Mouse (Mus musculus): ENCODE data around the gene Rbfox2. TPM values are rescaled to one million over a fixed set of nuclear protein-coding genes. Genes with fewer than 3 reads are reported as not detected.
A peak's percentile ranks its signal among the peaks of the same experiment; 100 is the strongest.

The Rbfox2 gene
- polyA plus RNA-seq, 1 experiment = 253 TPM

- H3K4me1 ChIP-seq (ENCODE audit: control insufficient read depth, insufficient read depth, low read length) = peaks cover 19% of the 10 kb centered on the region
- H3K4me3 ChIP-seq (ENCODE audit: insufficient read depth, low read length) = no peak overlapping the region
- TF ChIP-seq POLR2A (IDR thresholded peaks at IDR 0.05; ENCODE audit: low read depth, low read length) (no peak), CTCF (IDR thresholded peaks at IDR 0.05; ENCODE audit: borderline replicate concordance, insufficient read depth, low read length) (no peak)
- H3K27ac ChIP-seq (ENCODE audit: insufficient read depth, low read length) = no peak overlapping the region
These were observed 44.0 kb downstream of the Rbfox2 start for GRCm38 (mm10) chr15:77262782-77263181.

GRCm38 (mm10) chr15:77257437-77258229, 49.2 kb downstream of the Rbfox2 start:
- peak; percentile 77; the same call in 1 of the 2 replicates for TF ChIP-seq CTCF (IDR thresholded peaks at IDR 0.05; ENCODE audit: borderline replicate concordance, insufficient read depth, low read length)
- TF ChIP-seq POLR2A (IDR thresholded peaks at IDR 0.05; ENCODE audit: low read depth, low read length) = no peak; the same call in 1 of the 2 replicates
- peaks cover 33% of the 10 kb centered on the region for H3K4me1 ChIP-seq (ENCODE audit: control insufficient read depth, insufficient read depth, low read length)

GRCm38 (mm10) chr15:77256782-77257181, 50.0 kb downstream of the Rbfox2 start:
- peak overlapping the region; percentile 98 for H3K27ac ChIP-seq (ENCODE audit: insufficient read depth, low read length)
- no peak overlapping the region for H3K4me3 ChIP-seq (ENCODE audit: insufficient read depth, low read length)
- TF ChIP-seq POLR2A (IDR thresholded peaks at IDR 0.05; ENCODE audit: low read depth, low read length) (no peak), CTCF (IDR thresholded peaks at IDR 0.05; ENCODE audit: borderline replicate concordance, insufficient read depth, low read length) (no peak)
- peaks cover 33% of the 10 kb centered on the region for H3K4me1 ChIP-seq (ENCODE audit: control insufficient read depth, insufficient read depth, low read length)

More at GRCm38 (mm10) chr15:77257437-77258229, 49.2 kb downstream of the Rbfox2 start:
- Histone ChIP-seq H3K4me3 (ENCODE audit: insufficient read depth, low read length) (peak overlapping the region; percentile 23; the same call in 1 of the 2 replicates), H3K27ac (ENCODE audit: insufficient read depth, low read length) (peak overlapping the region; percentile 98)

GRCm38 (mm10) chr15:77254636-77255035, 52.2 kb downstream of the Rbfox2 start:
- TF ChIP-seq POLR2A (IDR thresholded peaks at IDR 0.05; ENCODE audit: low read depth, low read length) = no peak
- no peak for TF ChIP-seq CTCF (IDR thresholded peaks at IDR 0.05; ENCODE audit: borderline replicate concordance, insufficient read depth, low read length)
- Histone ChIP-seq H3K27ac (ENCODE audit: insufficient read depth, low read length) (peak overlapping the region; percentile 96), H3K4me1 (ENCODE audit: control insufficient read depth, insufficient read depth, low read length) (peaks cover 32% of the 10 kb centered on the region), H3K4me3 (ENCODE audit: insufficient read depth, low read length) (no peak overlapping the region)

DNA sequence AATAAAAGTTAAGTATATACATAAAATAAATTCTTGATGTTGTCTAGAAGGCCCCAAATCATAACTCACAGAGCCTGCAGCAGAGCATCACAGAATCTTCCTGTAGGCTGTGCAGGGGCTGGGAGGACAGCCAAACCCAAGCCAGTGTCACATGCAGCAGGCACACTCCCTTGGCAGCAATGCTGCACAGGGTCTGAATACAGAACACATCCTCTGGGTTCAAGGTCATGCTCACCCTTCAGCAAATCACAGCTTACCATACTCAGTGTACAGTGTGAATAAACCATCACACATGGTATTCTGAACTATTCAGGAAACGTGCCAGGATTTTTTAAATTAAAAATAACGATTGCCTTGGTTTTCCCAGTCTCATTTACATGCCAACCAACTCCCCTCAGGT, 52.7 kb downstream of the Rbfox2 start:
- no peak overlapping the region for H3K4me3 ChIP-seq (ENCODE audit: insufficient read depth, low read length)
- H3K27ac ChIP-seq (ENCODE audit: insufficient read depth, low read length) = peak overlapping the region; percentile 96
- H3K4me1 ChIP-seq (ENCODE audit: control insufficient read depth, insufficient read depth, low read length) = peaks cover 27% of the 10 kb centered on the region
- TF ChIP-seq POLR2A (IDR thresholded peaks at IDR 0.05; ENCODE audit: low read depth, low read length) = no peak
- TF ChIP-seq CTCF (IDR thresholded peaks at IDR 0.05; ENCODE audit: borderline replicate concordance, insufficient read depth, low read length) = no peak

GRCm38 (mm10) chr15:77251706-77252105, 55.1 kb downstream of the Rbfox2 start:
- H3K4me1 ChIP-seq (ENCODE audit: control insufficient read depth, insufficient read depth, low read length) = peaks cover 21% of the 10 kb centered on the region
- H3K27ac ChIP-seq (ENCODE audit: insufficient read depth, low read length) = no peak overlapping the region
- no peak for TF ChIP-seq CTCF (IDR thresholded peaks at IDR 0.05; ENCODE audit: borderline replicate concordance, insufficient read depth, low read length)
- TF ChIP-seq POLR2A (IDR thresholded peaks at IDR 0.05; ENCODE audit: low read depth, low read length) = no peak
- H3K4me3 ChIP-seq (ENCODE audit: insufficient read depth, low read length) = no peak overlapping the region

- Histone ChIP-seq H3K27ac (ENCODE audit: insufficient read depth, low read length) (no peak overlapping the region), H3K4me1 (ENCODE audit: control insufficient read depth, insufficient read depth, low read length) (peaks cover 26% of the 10 kb centered on the region), H3K4me3 (ENCODE audit: insufficient read depth, low read length) (no peak overlapping the region)
- no peak for TF ChIP-seq CTCF (IDR thresholded peaks at IDR 0.05; ENCODE audit: borderline replicate concordance, insufficient read depth, low read length)
- no peak for TF ChIP-seq POLR2A (IDR thresholded peaks at IDR 0.05; ENCODE audit: low read depth, low read length)
These were observed 56.0 kb downstream of the Rbfox2 start for GRCm38 (mm10) chr15:77250806-77251205.

- TF ChIP-seq CTCF (IDR thresholded peaks at IDR 0.05; ENCODE audit: borderline replicate concordance, insufficient read depth, low read length) (no peak), POLR2A (IDR thresholded peaks at IDR 0.05; ENCODE audit: low read depth, low read length) (no peak)
- Histone ChIP-seq H3K27ac (ENCODE audit: insufficient read depth, low read length) (no peak overlapping the region), H3K4me3 (ENCODE audit: insufficient read depth, low read length) (no peak overlapping the region), H3K4me1 (ENCODE audit: control insufficient read depth, insufficient read depth, low read length) (peaks cover 28% of the 10 kb centered on the region)
These were observed 57.4 kb downstream of the Rbfox2 start for GRCm38 (mm10) chr15:77249421-77249820.

DNA sequence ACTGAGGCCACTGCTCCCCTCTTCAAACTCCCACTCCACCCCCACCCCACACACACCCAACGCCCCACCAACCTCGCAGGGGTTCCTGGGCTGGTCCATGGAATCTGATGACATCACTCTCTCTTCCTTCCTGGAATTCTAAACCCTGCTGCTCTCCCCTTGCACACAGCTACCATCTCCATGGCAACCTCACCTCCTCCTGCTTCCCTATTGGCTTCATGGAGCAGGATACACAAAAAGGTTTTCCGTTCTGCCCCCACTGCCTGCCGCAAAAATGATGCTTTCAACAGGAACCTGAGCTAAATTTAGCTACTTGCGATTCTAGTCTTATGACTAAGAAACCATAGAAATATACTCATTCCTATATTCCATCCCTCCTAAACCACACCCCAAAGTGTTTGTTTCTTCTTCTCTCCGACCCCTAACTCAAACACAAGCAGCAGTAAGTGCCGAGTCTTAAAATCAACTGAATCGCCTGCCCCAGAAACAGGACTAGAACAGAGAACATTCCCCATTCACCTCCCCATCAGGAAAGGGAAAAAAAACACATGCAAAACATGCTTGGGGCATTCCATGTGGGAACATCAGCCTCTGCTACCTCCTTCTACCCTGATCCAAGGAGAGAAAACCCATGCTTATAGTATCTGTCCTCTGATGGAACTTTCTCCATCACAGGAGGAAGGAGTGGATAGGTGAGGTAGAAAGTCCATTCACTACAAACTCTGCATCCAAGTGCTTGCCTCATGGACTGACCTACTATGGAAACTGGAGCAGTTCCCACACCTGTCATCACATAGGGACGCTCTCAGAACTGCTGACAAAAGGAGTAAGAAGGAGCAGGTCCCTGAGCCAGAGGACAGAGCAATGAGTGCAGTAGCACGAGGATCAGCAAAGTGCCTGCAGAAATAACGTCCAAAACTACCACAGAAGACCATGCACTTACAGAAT, 61.1 kb downstream of the Rbfox2 start:
- Histone ChIP-seq H3K4me1 (ENCODE audit: control insufficient read depth, insufficient read depth, low read length) (peaks cover 24% of the 10 kb centered on the region), H3K27ac (ENCODE audit: insufficient read depth, low read length) (peak overlapping the region; percentile 96), H3K4me3 (ENCODE audit: insufficient read depth, low read length) (no peak overlapping the region; the same call in 1 of the 2 replicates)
- no peak for TF ChIP-seq POLR2A (IDR thresholded peaks at IDR 0.05; ENCODE audit: low read depth, low read length)
- TF ChIP-seq CTCF (IDR thresholded peaks at IDR 0.05; ENCODE audit: borderline replicate concordance, insufficient read depth, low read length) = no peak
